Comparison of ENCODE assay signal across 8 mouse cellular contexts in genomic region chr5:73255321-73256251, GRCm38 (mm10). TPM values are rescaled to one million over a fixed set of nuclear protein-coding genes. Genes with fewer than 3 reads are reported as not detected.
DNase-seq lines count a peak whose midpoint lies in the region; ATAC-seq and TF ChIP-seq lines count a peak whose summit lies in the region.

No protein-coding gene starts in this region.

- H3K4me3 ChIP-seq in ES-Bruce4 (ENCODE audit: low read depth, low read length) = peak overlapping the region; percentile 93
- peak overlapping the region; percentile 95 for H3K4me3 ChIP-seq in forebrain, embryonic 11.5 days (ENCODE audit: low read depth, low read length)
- H3K4me3 ChIP-seq in heart, embryonic 15.5 days = peak overlapping the region; percentile 95
- peak overlapping the region; percentile 98 for H3K4me3 ChIP-seq in liver, postnatal 0 days (ENCODE audit: low read depth, low read length)
- peak overlapping the region; percentile 96 for H3K4me3 ChIP-seq in neural tube, embryonic 14.5 days (ENCODE audit: low read depth, low read length)

- TF ChIP-seq EP300 in ES-Bruce4 (IDR thresholded peaks at IDR 0.05; ENCODE audit: insufficient read depth, low read depth, low read length) = no peak
- no peak for TF ChIP-seq EP300 in liver, postnatal 0 days (IDR thresholded peaks at IDR 0.05; ENCODE audit: low read depth)

- peak; percentile 64 for ATAC-seq in forebrain, embryonic 11.5 days (replicated peaks; ENCODE audit: low FRiP score)
- ATAC-seq in heart, embryonic 15.5 days (replicated peaks; ENCODE audit: insufficient number of reproducible peaks, insufficient read depth, low FRiP score, low read depth) = peak; percentile 51
- ATAC-seq in liver, postnatal 0 days = peak; percentile 36
- peak; percentile 67 for ATAC-seq in neural tube, embryonic 14.5 days (ENCODE audit: low read depth)

- H3K36me3 ChIP-seq in ES-Bruce4 (ENCODE audit: control insufficient read depth, insufficient read depth, low read length, poor library complexity, severe bottlenecking) = no peaks in the 10 kb centered on the region
- no peaks in the 10 kb centered on the region for H3K36me3 ChIP-seq in forebrain, embryonic 11.5 days (ENCODE audit: control insufficient read depth, insufficient read depth, low read length)
- H3K36me3 ChIP-seq in heart, embryonic 15.5 days = no peaks in the 10 kb centered on the region
- H3K36me3 ChIP-seq in liver, postnatal 0 days (replicated peaks; ENCODE audit: insufficient read depth, low read length) = no peaks in the 10 kb centered on the region
- H3K36me3 ChIP-seq in neural tube, embryonic 14.5 days (ENCODE audit: control insufficient read depth, insufficient read depth, low read length) = no peaks in the 10 kb centered on the region

- WGBS in forebrain, embryonic 11.5 days = under 1% methylated on average over 122 of the region's 129 CpGs
- WGBS in heart, embryonic 15.5 days = under 1% methylated on average over 127 of the region's 129 CpGs
- 2% methylated on average over 106 of the region's 129 CpGs for WGBS in liver, postnatal 0 days (ENCODE audit: insufficient replicate concordance)
- under 1% methylated on average over 103 of the region's 129 CpGs for WGBS in neural tube, embryonic 14.5 days

- peak overlapping the region; percentile 63 for H3K27ac ChIP-seq in ES-Bruce4 (ENCODE audit: insufficient read depth, low read length)
- H3K27ac ChIP-seq in forebrain, embryonic 11.5 days (ENCODE audit: low read depth, low read length) = peak overlapping the region; percentile 91
- H3K27ac ChIP-seq in heart, embryonic 15.5 days = peak overlapping the region; percentile 96
- peak overlapping the region; percentile 96 for H3K27ac ChIP-seq in liver, postnatal 0 days (ENCODE audit: low read depth)
- H3K27ac ChIP-seq in neural tube, embryonic 14.5 days (ENCODE audit: low read depth, low read length) = peak overlapping the region; percentile 95

- H3K9me3 ChIP-seq in ES-Bruce4 (replicated peaks; ENCODE audit: control insufficient read depth, insufficient read depth, low read length, poor library complexity, severe bottlenecking) = no peaks in the 10 kb centered on the region
- H3K9me3 ChIP-seq in forebrain, embryonic 11.5 days (ENCODE audit: control insufficient read depth, low read length) = no peaks in the 10 kb centered on the region
- H3K9me3 ChIP-seq in heart, embryonic 15.5 days (replicated peaks) = no peaks in the 10 kb centered on the region
- H3K9me3 ChIP-seq in liver, postnatal 0 days (ENCODE audit: low read length) = no peaks in the 10 kb centered on the region
- H3K9me3 ChIP-seq in neural tube, embryonic 14.5 days (ENCODE audit: control insufficient read depth, low read length) = no peaks in the 10 kb centered on the region

- H3K9ac ChIP-seq in ES-Bruce4 (ENCODE audit: low read depth, poor library complexity, severe bottlenecking) = peak overlapping the region; percentile 97
- H3K9ac ChIP-seq in forebrain, embryonic 11.5 days (ENCODE audit: low read length) = peak overlapping the region; percentile 95
- H3K9ac ChIP-seq in heart, embryonic 15.5 days = peak overlapping the region; percentile 91
- H3K9ac ChIP-seq in liver, postnatal 0 days (replicated peaks) = peak overlapping the region; percentile 90
- peak overlapping the region; percentile 87 for H3K9ac ChIP-seq in neural tube, embryonic 14.5 days (replicated peaks; ENCODE audit: low read depth, low read length)

- TF ChIP-seq POLR2A in ES-Bruce4 (IDR thresholded peaks at IDR 0.05; ENCODE audit: insufficient read depth, low read length) = no peak

- TF ChIP-seq CTCF in ES-Bruce4 (IDR thresholded peaks at IDR 0.05; ENCODE audit: low read depth, low read length) = no peak
- TF ChIP-seq CTCF in liver, postnatal 0 days (IDR thresholded peaks at IDR 0.05; ENCODE audit: low read depth) = no peak; the same call in 1 of the 2 replicates

- H3K4me2 ChIP-seq in forebrain, embryonic 11.5 days (ENCODE audit: low read depth, low read length, severe bottlenecking) = peak overlapping the region; percentile 66
- H3K4me2 ChIP-seq in heart, embryonic 15.5 days = peak overlapping the region; percentile 67
- H3K4me2 ChIP-seq in liver, postnatal 0 days (ENCODE audit: low read depth, low read length) = peak overlapping the region; percentile 93
- H3K4me2 ChIP-seq in neural tube, embryonic 14.5 days (ENCODE audit: low read depth, low read length) = peak overlapping the region; percentile 73

- H3K27me3 ChIP-seq in ES-Bruce4 (ENCODE audit: control insufficient read depth, insufficient read depth, low read length, poor library complexity, severe bottlenecking) = no peaks in the 10 kb centered on the region; the same call in 1 of the 2 replicates
- H3K27me3 ChIP-seq in forebrain, embryonic 11.5 days (ENCODE audit: control insufficient read depth, insufficient read depth, low read length) = no peaks in the 10 kb centered on the region
- H3K27me3 ChIP-seq in heart, embryonic 15.5 days = no peaks in the 10 kb centered on the region
- H3K27me3 ChIP-seq in liver, postnatal 0 days (ENCODE audit: insufficient read depth, low read length) = no peaks in the 10 kb centered on the region
- H3K27me3 ChIP-seq in neural tube, embryonic 14.5 days (ENCODE audit: control insufficient read depth, insufficient read depth, low read length) = no peaks in the 10 kb centered on the region; the same call in 1 of the 2 replicates

- no peaks in the 10 kb centered on the region for H3K4me1 ChIP-seq in ES-Bruce4 (ENCODE audit: control insufficient read depth, insufficient read depth, low read length)
- no peaks in the 10 kb centered on the region for H3K4me1 ChIP-seq in forebrain, embryonic 11.5 days (replicated peaks; ENCODE audit: control insufficient read depth, insufficient read depth, low read length)
- H3K4me1 ChIP-seq in heart, embryonic 15.5 days (replicated peaks) = peaks cover 25% of the 10 kb centered on the region
- H3K4me1 ChIP-seq in liver, postnatal 0 days (ENCODE audit: insufficient read depth) = peaks cover 20% of the 10 kb centered on the region
- H3K4me1 ChIP-seq in neural tube, embryonic 14.5 days (ENCODE audit: control insufficient read depth, insufficient read depth, low read length) = peaks cover 14% of the 10 kb centered on the region

- peak; percentile 34 for DNase-seq in c-Kit-positive CD71-positive TER-119-negative erythroid progenitor cells, embryonic 14.5 days (ENCODE audit: low read depth)
- peak; percentile 82 for DNase-seq in forebrain, embryonic 11.5 days (ENCODE audit: low spot score)
- DNase-seq in kidney, postnatal 14 days = peak; percentile 78
- peak; percentile 69 for DNase-seq in liver, postnatal 0 days
- DNase-seq in testis, postnatal 14 days (ENCODE audit: low spot score) = peak; percentile 40

RNA-seq across cellular contexts. Expression of gene Fryl, which starts 0.8 kb away (rescaled TPM):
- polyA plus RNA-seq in ES-Bruce4 (2011; ENCODE audit: insufficient read depth, insufficient read length, low read depth, missing spikeins) = 94.8 and 101 TPM in 2 replicates
- polyA plus RNA-seq in forebrain, embryonic 11.5 days (2014; fragmentation: Nextera tagmentation; extraction: Ambion mirVana) = 48.0 and 49.6 TPM in 2 replicates
- 25.7 and 28.4 TPM in 2 replicates for polyA plus RNA-seq in heart, embryonic 15.5 days (2015; fragmentation: Nextera tagmentation; extraction: Ambion mirVana)
- 22.8 and 25.8 TPM in 2 replicates for polyA plus RNA-seq in liver, postnatal 0 days (2015; fragmentation: Nextera tagmentation; extraction: Ambion mirVana)
- 51.1 and 54.1 TPM in 2 replicates for polyA plus RNA-seq in neural tube, embryonic 14.5 days (2014; fragmentation: Nextera tagmentation; extraction: Ambion mirVana)

RNA-seq across cellular contexts. Expression of gene Ociad1, which starts 37.0 kb away (rescaled TPM):
- 291 and 334 TPM in 2 replicates for polyA plus RNA-seq in ES-Bruce4 (2011; ENCODE audit: insufficient read depth, insufficient read length, low read depth, missing spikeins)
- polyA plus RNA-seq in forebrain, embryonic 11.5 days (2014; fragmentation: Nextera tagmentation; extraction: Ambion mirVana) = 143 and 144 TPM in 2 replicates
- polyA plus RNA-seq in heart, embryonic 15.5 days (2015; fragmentation: Nextera tagmentation; extraction: Ambion mirVana) = 237 and 244 TPM in 2 replicates
- polyA plus RNA-seq in liver, postnatal 0 days (2015; fragmentation: Nextera tagmentation; extraction: Ambion mirVana) = 98.7 and 105 TPM in 2 replicates
- 230 and 264 TPM in 2 replicates for polyA plus RNA-seq in neural tube, embryonic 14.5 days (2014; fragmentation: Nextera tagmentation; extraction: Ambion mirVana)

Comparison
In these comparisons a context has a peak if more than half of its experiments do, and no peak if none do; other contexts are left out.
1. Peak in every context shown above with its lines: DNase-seq, ATAC-seq, H3K4me3 ChIP-seq and H3K27ac ChIP-seq.